Mouse (Mus musculus): ENCODE data around the gene Atox1. TPM values are rescaled to one million over a fixed set of nuclear protein-coding genes. Genes with fewer than 3 reads are reported as not detected.
A peak's percentile ranks its signal among the peaks of the same experiment; 100 is the strongest.

Atox1 gene
- total RNA-seq (2015) (211 and 215 TPM in 2 replicates), total RNA-seq (2017) (71.8 and 92.8 TPM in 2 replicates)

DNA sequence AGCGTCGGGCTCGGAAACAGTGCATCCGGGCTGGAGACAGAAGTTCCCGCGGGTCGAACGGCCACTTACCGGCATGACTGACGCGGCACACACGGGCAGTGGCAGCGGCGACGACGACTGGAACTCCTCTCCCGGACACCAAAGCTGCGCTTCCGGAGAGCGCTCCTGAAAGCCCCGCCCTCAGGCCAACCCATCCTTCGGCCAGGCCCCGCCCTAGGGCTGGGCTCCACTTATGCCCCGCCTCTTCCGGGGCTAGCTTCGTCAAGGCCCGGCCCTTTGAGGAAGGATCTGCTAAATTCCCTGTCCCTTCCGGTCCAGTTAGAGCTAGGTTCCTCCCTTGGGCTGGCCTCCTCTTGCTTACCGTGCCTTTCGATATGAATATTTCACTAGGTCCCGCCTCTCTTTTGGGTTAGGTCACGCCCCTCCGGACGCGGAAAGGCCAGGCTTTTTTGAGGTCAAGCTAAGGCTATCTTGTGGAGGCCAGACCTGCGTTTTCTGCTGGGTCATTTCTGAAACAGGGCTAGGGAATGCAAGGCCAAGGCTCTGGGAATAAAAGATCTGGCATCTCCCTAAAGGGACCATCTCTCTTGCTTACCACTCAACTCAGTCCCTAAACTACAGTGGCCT, at the start of gene Atox1:
Gene Atox1 (minus strand): TSS at position 221 of the 627 bp plus-strand sequence.
- ATAC-seq (ENCODE audit: poor library complexity, severe bottlenecking) = peak; percentile 93

DNA sequence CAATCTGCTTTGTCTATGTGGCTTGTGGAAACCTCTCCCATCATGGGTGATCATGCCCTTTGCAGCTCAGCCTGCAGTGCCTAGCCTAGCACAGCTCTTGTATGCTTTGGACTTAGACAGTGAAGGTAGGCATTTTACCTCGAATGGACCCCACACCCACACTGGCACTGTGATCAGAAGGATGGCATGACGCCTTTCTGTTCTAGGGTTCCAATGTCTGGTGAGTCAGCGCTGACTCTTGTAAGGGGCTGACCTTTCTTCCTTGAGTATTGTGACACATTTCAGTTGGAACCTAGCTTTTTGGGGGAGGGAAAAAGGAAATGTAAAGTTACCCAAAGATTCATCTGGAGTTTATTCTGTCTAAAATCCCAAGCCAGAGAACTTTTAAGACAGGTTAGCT, 44.4 kb upstream of the Atox1 start:
- no peak for ATAC-seq (ENCODE audit: poor library complexity, severe bottlenecking)

DNA sequence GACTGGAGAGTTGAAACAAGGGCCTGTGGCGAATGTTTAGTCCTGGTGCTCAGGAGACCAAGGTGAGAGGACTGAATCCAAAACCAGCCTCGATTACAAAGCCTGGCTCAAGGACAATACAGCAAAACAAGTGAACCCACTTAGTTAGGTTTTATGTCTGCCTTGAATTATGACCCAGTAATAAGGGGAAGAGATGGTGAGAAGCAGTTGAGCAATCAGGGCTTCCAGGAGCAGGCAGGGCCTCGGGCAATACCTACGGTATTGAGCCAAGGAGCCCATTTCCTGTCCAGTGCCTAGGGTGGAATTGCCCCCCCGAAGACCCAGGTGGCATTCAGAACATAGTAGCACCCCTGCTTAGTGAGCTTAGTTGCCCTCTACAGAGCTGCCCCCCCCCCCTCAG, 41.8 kb upstream of the Atox1 start:
- peak; percentile 43; the same call in 1 of the 2 replicates for ATAC-seq (ENCODE audit: poor library complexity, severe bottlenecking)

DNA sequence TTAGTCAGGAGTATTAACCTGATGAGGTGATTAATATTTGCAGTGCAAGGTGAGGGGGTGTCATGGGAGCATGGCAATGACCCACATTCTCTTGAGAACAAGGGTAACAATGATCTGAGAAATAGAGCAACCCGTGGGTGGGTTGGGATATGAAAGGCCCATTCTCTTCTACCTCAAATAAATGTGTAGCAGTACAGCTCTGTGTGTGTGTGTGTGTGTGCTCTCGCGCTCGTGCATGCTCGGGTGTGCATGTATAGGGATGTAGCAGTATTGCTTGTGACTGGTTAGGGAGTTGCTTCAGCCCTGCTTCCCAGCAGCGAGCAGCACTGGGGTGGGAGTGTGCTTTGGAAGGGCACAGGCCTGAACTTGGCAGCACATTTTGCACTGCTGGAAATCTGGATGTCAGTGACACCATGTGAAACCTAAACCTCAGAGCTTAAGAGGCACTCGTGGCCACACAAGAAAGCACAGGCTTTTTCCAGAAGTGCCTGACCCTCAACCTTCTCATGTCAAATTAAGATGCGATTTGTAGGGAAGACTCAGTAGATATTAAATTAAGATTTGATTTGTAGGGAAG, 41.0 kb upstream of the Atox1 start:
- ATAC-seq (ENCODE audit: poor library complexity, severe bottlenecking) = no peak

DNA sequence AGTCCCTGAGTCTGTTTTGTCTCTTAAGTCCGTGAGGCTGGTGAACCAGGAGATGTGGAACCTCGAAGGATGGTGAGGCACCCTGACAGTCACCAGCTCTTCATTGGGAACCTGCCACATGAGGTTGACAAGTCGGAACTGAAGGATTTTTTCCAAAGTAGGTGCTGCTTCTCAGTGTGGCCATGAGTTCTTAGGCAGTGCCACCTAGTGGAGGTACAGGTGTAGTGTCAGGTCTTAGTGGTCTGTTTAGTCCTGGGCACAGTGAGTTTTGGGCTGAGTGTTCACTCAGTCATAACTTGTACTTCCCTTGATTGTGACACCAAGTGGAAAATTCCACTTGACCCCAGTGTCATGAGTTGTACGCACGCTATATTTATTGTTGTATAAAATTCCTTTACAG, 36.8 kb upstream of the Atox1 start:
- peak; percentile 92 for ATAC-seq (ENCODE audit: poor library complexity, severe bottlenecking)

DNA sequence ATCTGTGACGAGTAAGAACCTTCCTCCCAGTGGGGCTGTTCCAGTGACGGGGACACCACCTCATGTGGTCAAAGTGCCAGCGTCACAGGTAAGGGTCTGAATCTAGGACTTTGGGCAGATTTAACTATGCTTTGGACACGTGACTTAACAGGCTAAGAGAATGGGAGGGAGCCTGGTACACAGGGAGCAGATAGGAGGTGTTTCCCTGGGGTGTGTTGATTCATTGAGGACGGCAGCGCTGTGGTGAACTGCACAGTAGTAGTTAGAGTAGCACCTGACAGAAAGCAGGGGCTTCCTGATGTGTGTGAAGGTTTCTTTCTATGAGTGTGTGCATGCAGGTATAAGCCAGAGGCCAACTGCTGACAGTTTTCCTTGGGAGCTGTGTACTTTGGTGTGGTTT, 35.1 kb upstream of the Atox1 start:
- ATAC-seq (ENCODE audit: poor library complexity, severe bottlenecking) = no peak

DNA sequence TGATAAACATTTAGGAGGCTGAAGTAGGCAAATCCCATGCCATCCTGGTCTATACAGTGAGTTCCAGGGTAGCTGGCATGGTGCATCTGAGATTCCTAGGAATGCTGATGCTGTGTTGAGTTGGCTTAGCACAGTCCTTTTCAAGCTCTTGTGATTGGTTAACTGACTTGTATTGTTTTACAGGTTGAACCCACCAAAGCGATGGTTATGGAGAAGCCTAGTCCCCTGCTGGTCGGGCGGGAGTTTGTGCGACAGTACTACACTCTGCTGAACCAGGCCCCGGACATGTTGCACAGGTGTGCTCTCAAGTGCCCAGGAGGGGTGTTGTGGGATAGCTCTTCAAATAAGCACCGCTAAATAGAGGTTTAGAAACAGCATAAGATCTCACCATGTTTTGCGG, 24.4 kb upstream of the Atox1 start:
- ATAC-seq (ENCODE audit: poor library complexity, severe bottlenecking) = no peak

DNA sequence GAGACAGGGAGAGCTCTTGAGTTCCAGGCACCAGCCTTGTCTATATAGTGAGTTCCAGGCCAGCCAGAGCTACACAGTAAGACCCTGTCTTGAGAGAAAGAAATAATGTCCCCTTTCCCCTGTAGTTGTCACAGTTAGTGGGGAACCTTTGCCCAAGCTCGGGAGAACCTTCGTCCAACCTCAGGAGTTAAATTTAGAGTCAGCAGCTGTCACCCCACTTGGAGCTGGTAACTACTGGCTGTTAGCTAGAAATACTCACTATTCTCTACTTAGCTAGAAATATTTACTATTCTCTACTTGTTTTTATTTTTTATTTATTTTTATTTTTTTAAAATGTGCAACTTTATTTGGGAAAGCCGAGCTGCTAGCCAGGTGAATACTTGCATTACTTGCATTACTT, 12.2 kb upstream of the Atox1 start:
- no peak for ATAC-seq (ENCODE audit: poor library complexity, severe bottlenecking)

DNA sequence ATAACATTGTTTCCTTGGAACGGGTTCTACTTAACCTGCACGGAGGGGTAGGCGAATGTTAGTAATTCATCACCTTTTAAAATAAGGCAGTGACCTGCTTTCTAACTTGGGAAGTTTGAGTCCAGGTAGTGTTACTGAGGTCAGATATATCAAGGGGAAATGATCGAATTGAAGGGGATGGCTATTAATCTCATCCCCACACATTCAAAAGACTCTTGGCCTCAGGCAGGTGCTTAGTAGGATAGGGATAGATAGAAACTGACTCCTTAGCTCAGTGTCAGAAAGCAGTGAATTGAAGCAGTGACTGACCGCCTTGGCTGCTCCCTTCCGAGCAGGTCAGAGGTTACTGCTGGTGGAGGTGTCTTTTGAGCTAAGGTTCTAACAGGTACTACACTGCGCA, 10.4 kb upstream of the Atox1 start:
- no peak for ATAC-seq (ENCODE audit: poor library complexity, severe bottlenecking)

DNA sequence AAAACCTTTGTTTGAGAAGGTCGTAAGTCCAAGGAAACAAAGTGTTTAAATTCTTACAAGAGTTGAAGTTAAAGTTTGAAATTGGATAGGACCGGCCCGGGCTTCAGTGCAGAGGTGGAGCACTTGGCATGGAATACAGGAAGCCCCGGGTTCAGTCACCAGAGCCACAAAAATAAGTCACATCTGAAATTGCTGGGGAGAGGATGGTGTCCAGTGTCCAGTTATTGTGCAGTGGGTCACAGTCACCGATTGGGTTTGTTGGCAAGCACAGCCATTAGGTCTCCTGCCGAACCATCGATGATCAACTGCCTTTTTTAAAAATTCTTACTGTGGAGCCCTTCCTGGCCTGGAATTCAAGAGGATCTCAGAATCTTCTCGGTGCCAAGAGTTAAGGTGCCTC, 9.7 kb upstream of the Atox1 start:
- no peak for ATAC-seq (ENCODE audit: poor library complexity, severe bottlenecking)

DNA sequence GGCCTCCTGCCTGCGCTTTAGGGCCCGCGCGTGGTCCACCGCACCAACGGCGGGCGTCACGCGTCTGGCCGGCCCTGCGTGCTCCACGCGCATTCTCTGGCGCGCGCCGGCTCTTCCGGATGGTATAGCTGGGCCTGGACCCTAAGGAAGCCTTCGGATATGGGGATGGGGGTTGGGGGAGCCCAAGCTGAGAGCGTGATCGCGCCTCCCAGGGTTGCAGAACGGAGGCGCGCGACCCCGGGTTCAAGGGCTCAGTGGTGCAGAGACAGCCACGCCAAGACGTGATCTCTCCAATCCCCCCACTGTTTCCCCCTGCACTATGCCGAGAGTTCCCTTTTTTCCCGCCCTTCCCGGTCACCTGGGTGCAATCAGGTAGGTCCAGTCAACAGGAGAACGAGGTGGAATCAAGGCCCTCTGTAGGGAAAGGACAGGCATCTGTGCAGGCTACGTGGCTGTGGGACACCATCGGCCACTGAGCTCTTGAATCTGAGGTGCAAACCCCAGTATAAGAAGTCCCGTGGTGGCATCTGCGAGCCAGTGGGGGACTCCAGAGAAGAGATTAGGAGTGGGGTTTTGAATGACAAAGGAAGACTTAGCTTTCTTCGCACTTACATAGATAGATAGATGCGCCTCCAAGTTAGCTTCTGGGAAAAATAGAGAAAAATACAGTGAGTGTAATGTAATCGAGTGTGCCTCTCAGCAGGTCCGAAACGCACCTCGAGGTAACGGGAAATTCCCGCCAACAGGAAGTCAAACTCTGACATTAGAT, 9.1 kb upstream of the Atox1 start:
- no peak for ATAC-seq (ENCODE audit: poor library complexity, severe bottlenecking)

DNA sequence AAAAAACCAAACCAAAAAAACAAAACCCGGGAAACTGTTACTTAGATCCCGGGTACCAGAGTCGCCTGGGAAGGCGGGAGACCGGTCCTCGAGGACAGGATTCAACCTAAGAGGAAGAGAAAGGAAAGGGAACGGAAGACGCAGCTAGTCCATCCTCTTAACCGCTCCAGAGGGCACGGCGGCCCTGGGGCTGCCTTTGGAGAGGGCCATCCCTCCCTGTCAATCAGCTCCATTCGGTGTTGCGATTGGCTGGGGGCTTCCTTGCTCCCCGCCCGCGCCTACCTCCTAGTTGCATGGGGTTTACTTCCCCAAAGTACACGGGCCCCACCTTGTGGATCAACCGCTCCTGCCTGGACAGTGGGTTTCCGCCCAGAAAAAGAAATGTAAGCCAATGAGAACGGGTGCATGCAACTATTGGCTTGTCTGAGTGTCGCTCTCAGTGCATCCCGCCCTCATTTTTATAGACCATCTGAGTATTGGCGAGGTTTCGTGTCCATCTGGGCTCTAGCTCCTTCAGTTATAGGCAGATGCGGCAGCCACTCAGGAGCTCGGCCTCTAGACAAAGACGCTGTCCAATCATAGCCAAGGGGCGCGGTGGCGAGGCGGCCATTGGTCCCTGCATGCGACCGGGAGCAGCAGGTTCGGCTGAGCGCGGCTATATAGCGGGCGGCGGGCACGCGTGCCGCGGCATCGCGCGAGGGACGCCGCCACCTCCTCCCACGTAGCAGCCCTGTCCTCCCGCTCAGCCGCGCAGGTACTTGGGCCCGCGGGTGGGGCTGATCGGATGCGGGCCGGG, 8.2 kb upstream of the Atox1 start, which contains the start of gene G3bp1:
Gene G3bp1 (plus strand): TSS at position 638 of the 796 bp plus-strand sequence.
- ATAC-seq (ENCODE audit: poor library complexity, severe bottlenecking) = peak; percentile 86

DNA sequence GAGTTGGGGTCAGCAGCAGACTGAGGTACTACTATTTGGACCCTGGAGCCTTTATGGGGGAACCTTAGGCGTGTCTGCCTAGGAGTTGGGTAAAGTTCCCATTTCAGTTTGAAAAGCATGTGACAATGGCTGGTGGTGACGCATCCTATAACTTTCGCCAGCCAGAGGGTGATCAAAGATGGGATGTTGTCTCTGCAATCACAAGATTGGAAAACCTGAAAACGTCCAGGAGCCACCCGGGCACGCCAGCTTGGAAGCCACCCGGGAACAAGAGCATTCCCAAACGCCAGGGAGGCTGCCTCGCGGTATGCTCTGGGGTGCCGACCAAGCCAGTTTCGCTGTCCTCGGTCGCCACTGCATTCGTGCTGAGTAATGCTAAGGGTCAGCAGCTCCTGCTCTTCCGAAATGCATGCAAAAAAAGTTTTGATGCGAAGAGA, 7.6 kb upstream of the Atox1 start:
- peak; percentile 28 for ATAC-seq (ENCODE audit: poor library complexity, severe bottlenecking)

DNA sequence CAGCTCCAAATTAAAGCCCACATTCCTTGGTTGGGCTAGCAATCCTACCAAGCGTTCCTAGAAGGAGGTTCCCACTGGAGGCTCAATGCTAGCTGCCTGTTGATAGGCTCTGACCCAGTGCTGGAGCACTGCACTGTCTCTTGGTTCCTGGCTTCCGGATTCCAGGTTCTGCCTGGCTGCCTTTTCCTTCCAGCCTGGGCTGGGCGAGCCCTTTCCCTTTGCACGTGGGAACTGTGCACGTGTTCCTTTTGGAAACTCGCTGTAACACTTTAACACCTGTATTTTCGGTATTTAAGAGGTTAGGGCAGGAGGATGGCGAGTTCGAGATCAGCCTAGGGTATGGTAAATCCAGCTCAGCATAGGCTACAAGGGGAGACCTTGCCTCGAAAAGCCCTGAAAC, 7.0 kb upstream of the Atox1 start:
- no peak for ATAC-seq (ENCODE audit: poor library complexity, severe bottlenecking)

DNA sequence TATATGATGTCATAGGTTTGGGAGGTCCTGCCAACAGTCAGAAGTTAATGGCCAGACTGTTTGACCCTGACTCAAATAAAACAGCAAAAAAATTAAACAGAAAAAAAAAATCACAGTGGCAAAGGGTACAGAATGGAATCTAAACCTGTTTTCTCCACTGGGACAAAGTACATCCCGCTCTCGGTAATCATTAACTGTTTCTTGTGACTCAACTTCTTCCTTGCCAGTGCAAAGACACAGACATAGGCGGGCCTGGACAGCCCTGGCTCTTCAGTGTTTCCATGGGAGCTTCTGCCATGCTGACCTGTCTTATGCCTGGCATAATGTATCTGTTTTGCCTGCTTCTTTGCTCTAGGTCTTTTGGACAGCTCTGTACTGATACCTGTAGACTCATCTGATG, 4.1 kb upstream of the Atox1 start:
- ATAC-seq (ENCODE audit: poor library complexity, severe bottlenecking) = no peak

DNA sequence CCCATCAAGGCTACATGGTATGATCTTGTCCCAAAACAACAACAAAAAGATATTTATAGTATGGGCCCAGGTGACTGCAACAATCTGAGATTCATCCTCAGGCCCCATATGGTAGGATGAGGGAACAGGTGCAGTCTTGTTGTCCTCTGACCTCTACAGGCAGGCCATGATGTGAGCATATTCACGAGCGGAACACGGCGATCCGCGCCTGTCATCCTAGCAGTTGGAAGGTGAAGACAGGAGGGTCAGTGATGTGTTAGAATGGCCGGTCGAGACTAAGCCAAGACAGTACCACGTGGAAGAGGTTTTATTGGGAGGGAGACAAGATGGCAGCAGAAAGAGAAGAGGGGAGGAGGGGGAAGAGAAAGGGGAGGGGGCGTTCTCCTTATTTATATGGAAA, 3.7 kb upstream of the Atox1 start:
- no peak for ATAC-seq (ENCODE audit: poor library complexity, severe bottlenecking)

DNA sequence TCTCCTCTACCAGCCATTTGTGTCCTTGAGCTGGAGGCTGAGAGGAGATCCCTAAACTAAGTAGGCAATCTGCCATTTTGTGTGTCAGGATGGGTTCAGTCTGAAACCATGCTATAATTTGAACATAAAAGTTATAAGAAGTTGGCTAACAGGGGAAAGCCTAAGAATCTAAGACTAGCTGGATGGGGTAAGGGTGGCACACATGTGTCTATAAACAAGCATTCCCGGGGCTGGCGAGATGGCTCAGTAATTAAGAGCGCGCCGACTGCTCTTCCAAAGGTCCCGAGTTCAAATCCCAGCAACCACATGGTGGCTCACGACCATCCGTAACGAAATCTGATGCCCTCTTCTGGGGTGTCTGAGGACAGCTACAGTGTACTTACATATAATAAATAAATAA, 1.1 kb upstream of the Atox1 start:
- ATAC-seq (ENCODE audit: poor library complexity, severe bottlenecking) = no peak

DNA sequence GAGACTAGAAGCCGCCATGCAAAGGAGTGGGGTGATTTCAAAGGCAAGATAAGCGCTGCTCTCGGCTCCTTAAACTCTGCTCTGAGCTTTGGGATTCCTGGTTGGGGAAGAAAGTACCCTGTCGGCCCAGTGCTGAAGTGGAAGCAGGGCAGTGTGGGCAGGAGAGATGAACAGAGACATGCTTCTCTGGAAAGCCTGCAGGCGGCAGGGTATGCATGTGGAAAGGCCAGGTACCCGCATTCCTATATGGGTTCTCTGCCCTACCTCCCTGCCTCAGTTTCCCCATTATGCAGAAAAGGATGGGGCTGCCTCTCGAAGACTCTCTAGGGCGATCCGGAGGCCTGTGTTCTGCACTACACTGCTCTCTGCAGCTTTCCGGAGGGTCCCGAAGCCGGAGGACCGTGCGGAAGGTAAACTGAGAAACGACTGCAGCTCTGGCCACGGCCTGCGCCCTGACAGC, 450 bp downstream of the Atox1 start:
- peak; percentile 31 for ATAC-seq (ENCODE audit: poor library complexity, severe bottlenecking)

DNA sequence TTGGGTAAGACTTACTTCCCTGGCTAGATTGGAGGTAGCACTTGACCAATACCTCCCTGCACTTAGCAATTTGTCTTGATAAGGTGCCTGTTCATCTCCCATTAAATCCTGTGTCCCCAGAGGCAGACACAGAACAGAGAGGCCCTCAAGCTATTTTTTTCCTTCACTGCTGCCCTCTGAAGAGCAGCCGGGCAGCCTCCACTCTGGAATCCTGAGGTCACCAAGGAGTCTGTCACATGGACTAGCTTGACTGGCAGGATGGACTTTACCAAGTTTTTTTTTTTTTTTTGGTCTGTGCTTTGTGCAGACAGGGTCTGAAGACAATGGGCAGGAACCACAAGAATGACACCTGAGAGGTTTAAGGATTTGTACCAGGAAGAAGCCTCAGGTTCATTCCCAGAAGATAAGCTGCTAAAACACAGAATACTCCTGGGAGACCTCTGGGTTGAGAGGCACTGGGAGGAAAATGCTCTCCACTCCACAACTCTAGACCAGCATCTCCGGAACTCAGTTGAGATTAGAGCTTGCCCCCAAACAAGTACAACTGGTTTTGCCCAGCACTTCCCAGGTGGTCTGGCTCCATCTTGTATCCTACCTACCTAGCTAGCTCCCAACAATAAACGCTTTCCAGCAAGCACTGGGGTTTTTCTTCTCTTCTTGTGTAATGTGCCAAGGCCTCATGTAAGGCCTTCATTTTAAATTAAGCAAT, 1.0 kb downstream of the Atox1 start:
- ATAC-seq (ENCODE audit: poor library complexity, severe bottlenecking) = no peak

DNA sequence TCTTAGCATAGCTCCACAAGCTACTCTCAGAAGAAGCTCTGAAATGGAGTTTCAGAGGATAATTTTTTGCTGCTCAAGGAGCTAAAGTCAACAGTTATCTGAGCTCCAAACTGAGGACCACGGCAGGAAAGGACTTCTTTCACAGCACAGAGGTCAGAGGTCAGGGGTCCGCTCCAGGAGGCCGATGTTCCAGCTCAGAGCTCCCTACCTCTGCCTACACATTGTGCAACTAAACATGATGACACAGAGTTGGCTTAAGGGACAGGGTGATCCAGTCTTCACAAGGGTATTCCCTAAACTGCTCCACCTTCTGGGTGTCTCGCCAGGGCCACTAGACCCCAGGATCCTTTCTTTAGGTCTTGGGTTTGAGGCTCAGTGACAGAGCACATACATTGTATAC, 2.5 kb downstream of the Atox1 start:
- no peak for ATAC-seq (ENCODE audit: poor library complexity, severe bottlenecking)

DNA sequence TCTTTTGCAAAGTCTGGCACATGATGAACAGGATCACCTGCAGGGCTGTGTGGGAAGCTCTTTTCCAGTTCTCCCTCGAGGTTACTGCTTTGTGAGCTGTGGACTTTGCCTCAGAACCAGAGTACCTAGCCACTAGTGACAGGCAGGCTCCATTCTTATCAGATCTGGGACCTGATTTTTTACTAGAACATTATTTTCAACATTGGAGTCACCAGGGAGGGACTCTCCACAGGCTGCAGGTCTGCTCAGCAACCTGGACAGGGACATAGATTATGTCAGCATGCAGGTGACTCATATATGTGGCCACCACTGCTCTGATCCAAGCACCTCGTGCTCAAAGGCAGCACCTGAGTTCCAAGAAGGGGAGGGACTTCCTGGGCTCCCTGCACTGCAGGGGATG, 5.9 kb downstream of the Atox1 start:
- no peak for ATAC-seq (ENCODE audit: poor library complexity, severe bottlenecking)

All from megakaryocyte, adult 5-6 weeks (primary cell).